Mouse (Mus musculus) MEL (cell line): ENCODE data around the gene Wasf2. TPM values are rescaled to one million over a fixed set of nuclear protein-coding genes. Genes with fewer than 3 reads are reported as not detected.
A peak's percentile ranks its signal among the peaks of the same experiment; 100 is the strongest.

ENCODE experiments used
- DNase-seq: peaks from one replicate; pipeline ENCODE4 v3.0.0; 2011; ENCODE audit warnings: low read depth, low spot score
- H3K27ac ChIP-seq: 2 replicates; pipeline ENCODE4 v1.5.1; 2012; ENCODE audit warnings: low read depth, mild to moderate bottlenecking, control low read depth, low read length, moderate library complexity; ENCODE audit not compliant: control insufficient read depth
- H3K27me3 ChIP-seq, 2 experiments: fragments of 150-350 bp in 1 of 2; sonication (generic) in 1 of 2; 2 replicates each; pipeline ENCODE4 v1.6.1; 2012; ENCODE audit warnings: low read length in 2 of 2, mild to moderate bottlenecking in 2 of 2, improper control_type of control experiment in 1 of 2, moderate library complexity in 1 of 2; ENCODE audit not compliant: insufficient read depth in 2 of 2, control insufficient read depth in 1 of 2
- H3K36me3 ChIP-seq, 2 experiments: 2 replicates each; pipeline ENCODE4 v1.6.1; 2012 to 2014; ENCODE audit warnings: low read length in 2 of 2, improper control_type of control experiment in 1 of 2, inconsistent platforms in 1 of 2, mild to moderate bottlenecking in 1 of 2; ENCODE audit not compliant: insufficient read depth in 2 of 2, control insufficient read depth in 1 of 2
- H3K4me1 ChIP-seq, 2 experiments: fragments of 150-350 bp in 1 of 2; sonication (generic) in 1 of 2; 2 replicates each; pipeline ENCODE4 v1.6.1; 2012; ENCODE audit warnings: low read length in 2 of 2, improper control_type of control experiment in 1 of 2, mild to moderate bottlenecking in 1 of 2; ENCODE audit not compliant: insufficient read depth in 2 of 2, control insufficient read depth in 1 of 2
- H3K4me3 ChIP-seq, 2 experiments: fragments of 150-350 bp in 1 of 2; sonication (generic) in 1 of 2; 2 replicates each; pipeline ENCODE4 v1.5.1; 2012; ENCODE audit warnings: low read depth in 2 of 2, low read length in 2 of 2, mild to moderate bottlenecking in 2 of 2, moderate library complexity in 2 of 2, control low read depth in 1 of 2, improper control_type of control experiment in 1 of 2; ENCODE audit not compliant: control insufficient read depth in 1 of 2, insufficient read depth in 1 of 2
- H3K79me2 ChIP-seq: 2 replicates; pipeline ENCODE4 v1.6.1; 2012; ENCODE audit warnings: mild to moderate bottlenecking, low read length, moderate library complexity; ENCODE audit not compliant: control insufficient read depth, poor library complexity, insufficient read depth
- H3K9ac ChIP-seq: 2 replicates; pipeline ENCODE4 v1.6.1; 2012; ENCODE audit warnings: low read depth, mild to moderate bottlenecking, control low read depth, low read length, moderate library complexity; ENCODE audit not compliant: control insufficient read depth, poor library complexity, severe bottlenecking
- H3K9me3 ChIP-seq: fragments of 150-350 bp; sonication (generic); replicated peaks from 2 replicates; pipeline ENCODE4 v1.6.1; 2012; ENCODE audit warnings: mild to moderate bottlenecking, low read length, improper control_type of control experiment, moderate library complexity; ENCODE audit not compliant: insufficient read depth
- BHLHE40 ChIP-seq: IDR thresholded peaks from 2 replicates; pipeline ENCODE4 v1.6.1; 2012; ENCODE audit warnings: low read depth, mild to moderate bottlenecking, inconsistent platforms, low read length, improper control_type of control experiment, borderline replicate concordance
- CHD2 ChIP-seq: IDR thresholded peaks from 2 replicates; pipeline ENCODE4 v1.6.1; 2011; ENCODE audit warnings: low read length, improper control_type of control experiment
- CTCF ChIP-seq, 3 experiments: IDR thresholded peaks in 2 of 3; conservative IDR thresholded peaks in 1 of 3; 2 replicates each; pipeline ENCODE4 v1.5.1; 2011 to 2012; ENCODE audit warnings: low read length in 3 of 3, low read depth in 2 of 3, mild to moderate bottlenecking in 2 of 3, improper control_type of control experiment in 1 of 3, inconsistent platforms in 1 of 3, mixed read lengths in 1 of 3, moderate library complexity in 1 of 3; ENCODE audit not compliant: control insufficient read depth in 1 of 3, insufficient read depth in 1 of 3, poor library complexity in 1 of 3, severe bottlenecking in 1 of 3
- ELF1 ChIP-seq: IDR thresholded peaks from 2 replicates; pipeline ENCODE4 v1.6.1; 2014; ENCODE audit warnings: low read depth, mild to moderate bottlenecking, inconsistent platforms, low read length, improper control_type of control experiment, moderate library complexity
- ETS1 ChIP-seq: IDR thresholded peaks from 2 replicates; pipeline ENCODE4 v1.6.1; 2012; ENCODE audit warnings: low read depth, mild to moderate bottlenecking, inconsistent platforms, low read length, improper control_type of control experiment, moderate library complexity
- GATA1 ChIP-seq: IDR thresholded peaks from 2 replicates; pipeline ENCODE4 v1.6.1; 2011; ENCODE audit warnings: low read depth, low read length, improper control_type of control experiment
- HCFC1 ChIP-seq: IDR thresholded peaks from 2 replicates; pipeline ENCODE4 v1.6.1; 2012; ENCODE audit warnings: low read depth, mild to moderate bottlenecking, inconsistent platforms, low read length, improper control_type of control experiment, moderate library complexity
- JUND ChIP-seq: IDR thresholded peaks from 2 replicates; pipeline ENCODE4 v1.6.1; 2011; ENCODE audit warnings: low read depth, mild to moderate bottlenecking, improper control_type of control experiment, low read length
- KAT2A ChIP-seq: conservative IDR thresholded peaks from 2 replicates; pipeline ENCODE4 v1.6.1; 2012; ENCODE audit warnings: low read depth, low read length, improper control_type of control experiment, inconsistent platforms
- MAFK ChIP-seq: IDR thresholded peaks from 2 replicates; pipeline ENCODE4 v1.6.1; 2011; ENCODE audit warnings: low read depth, mild to moderate bottlenecking, low read length, improper control_type of control experiment, borderline replicate concordance
- MAX ChIP-seq: IDR thresholded peaks from 2 replicates; pipeline ENCODE4 v1.6.1; 2011; ENCODE audit warnings: low read length, improper control_type of control experiment
- MAZ ChIP-seq: IDR thresholded peaks from 2 replicates; pipeline ENCODE4 v1.6.1; 2012; ENCODE audit warnings: low read depth, mild to moderate bottlenecking, inconsistent platforms, low read length, improper control_type of control experiment
- POLR2A ChIP-seq, 2 experiments: IDR thresholded peaks; 2 replicates each; pipeline ENCODE4 v1.6.1; 2011 to 2012; ENCODE audit warnings: low read length in 2 of 2, mild to moderate bottlenecking in 2 of 2, control low read depth in 1 of 2, improper control_type of control experiment in 1 of 2, low read depth in 1 of 2, moderate library complexity in 1 of 2; ENCODE audit not compliant: control insufficient read depth in 1 of 2, insufficient read depth in 1 of 2, poor library complexity in 1 of 2
- POLR2AphosphoS2 ChIP-seq: IDR thresholded peaks from 2 replicates; pipeline ENCODE4 v1.6.1; 2011; ENCODE audit warnings: low read length, improper control_type of control experiment
- RAD21 ChIP-seq: IDR thresholded peaks from 2 replicates; pipeline ENCODE4 v1.6.1; 2011; ENCODE audit warnings: mild to moderate bottlenecking, low read depth, low read length, improper control_type of control experiment
- SIN3A ChIP-seq: IDR thresholded peaks from 2 replicates; pipeline ENCODE4 v1.6.1; 2012; ENCODE audit warnings: low read length, improper control_type of control experiment, inconsistent platforms
- SMC3 ChIP-seq: IDR thresholded peaks from 2 replicates; pipeline ENCODE4 v1.6.1; 2011; ENCODE audit warnings: low read depth, low read length, improper control_type of control experiment
- TAL1 ChIP-seq: IDR thresholded peaks from 2 replicates; pipeline ENCODE4 v1.6.1; 2012; ENCODE audit warnings: mild to moderate bottlenecking, inconsistent platforms, low read length, moderate library complexity, mixed read lengths
- USF2 ChIP-seq, 2 experiments: IDR thresholded peaks; 2 replicates each; pipeline ENCODE4 v1.6.1; 2011 to 2012; ENCODE audit warnings: improper control_type of control experiment in 2 of 2, low read length in 2 of 2, borderline replicate concordance in 1 of 2, inconsistent platforms in 1 of 2, low read depth in 1 of 2, mild to moderate bottlenecking in 1 of 2; ENCODE audit not compliant: insufficient read depth in 1 of 2
- polyA plus RNA-seq, 2 experiments: library from polyadenylated mRNA; stranded (reverse) in 1 of 2; unstranded in 1 of 2; fragments of >175 nt in 1 of 2; fragments of >200 nt in 1 of 2; gene quantifications; 2 replicates each; pipeline versions ENCODE4 v1.2.1 to v1.2.4; 2012; ENCODE audit warnings: low replicate concordance in 2 of 2, low read depth in 1 of 2; ENCODE audit not compliant: insufficient read length in 2 of 2, insufficient read depth in 1 of 2, missing spikeins in 1 of 2
- total RNA-seq: library from RNA; depleted of rRNA; stranded (reverse); fragments of 300-350 nt; gene quantifications from 2 replicates; pipeline ENCODE4 v1.2.3, GENCODE M21; 2012

The Wasf2 gene
- total and polyA plus RNA-seq, 3 experiments = 16.4 to 53.7 TPM; not detected in 1

DNA sequence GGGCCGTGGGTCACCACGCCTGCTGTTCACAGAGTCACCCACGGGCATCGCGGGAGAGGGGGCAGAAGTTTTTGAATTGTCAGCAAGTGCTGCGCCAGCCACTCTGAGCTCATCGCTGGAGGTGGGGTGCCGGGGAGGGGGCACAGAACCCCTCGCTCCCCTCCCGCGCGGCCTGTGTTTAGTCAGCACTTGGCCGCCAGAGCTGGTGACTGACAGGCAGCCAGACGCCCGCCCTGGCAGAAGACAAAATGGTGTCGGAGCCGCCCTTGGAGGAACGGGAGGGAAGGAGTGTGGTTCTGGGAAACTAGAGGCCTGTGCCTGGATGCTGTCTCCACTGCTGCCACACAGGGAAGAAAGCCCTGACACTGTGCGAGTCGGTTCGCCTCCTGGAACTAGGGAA, 70.0 kb downstream of the Wasf2 start:
- Histone ChIP-seq H3K36me3 (peaks cover 0 to 2% of the 10 kb centered on the region in 2 experiments; a peak in 1 of 4 replicates), H3K9me3 (no peaks in the 10 kb centered on the region), H3K4me1 (no peaks in the 10 kb centered on the region), H3K4me3 (no peak overlapping the region), H3K9ac (no peak overlapping the region), H3K27ac (no peak overlapping the region), H3K27me3 (no peaks in the 10 kb centered on the region), H3K79me2 (no peaks in the 10 kb centered on the region)
- no peak for DNase-seq
- TF ChIP-seq RAD21 (no peak), TAL1 (no peak), MAFK (no peak), SIN3A (no peak), POLR2A (IDR thresholded peaks at IDR 0.05; ENCODE audit: control insufficient read depth in 1 of 2, insufficient read depth in 1 of 2, low read depth in 1 of 2, low read length in 2 of 2, poor library complexity in 1 of 2) (no peak), KAT2A (no peak), MAX (no peak), MAZ (no peak), ELF1 (no peak)

DNA sequence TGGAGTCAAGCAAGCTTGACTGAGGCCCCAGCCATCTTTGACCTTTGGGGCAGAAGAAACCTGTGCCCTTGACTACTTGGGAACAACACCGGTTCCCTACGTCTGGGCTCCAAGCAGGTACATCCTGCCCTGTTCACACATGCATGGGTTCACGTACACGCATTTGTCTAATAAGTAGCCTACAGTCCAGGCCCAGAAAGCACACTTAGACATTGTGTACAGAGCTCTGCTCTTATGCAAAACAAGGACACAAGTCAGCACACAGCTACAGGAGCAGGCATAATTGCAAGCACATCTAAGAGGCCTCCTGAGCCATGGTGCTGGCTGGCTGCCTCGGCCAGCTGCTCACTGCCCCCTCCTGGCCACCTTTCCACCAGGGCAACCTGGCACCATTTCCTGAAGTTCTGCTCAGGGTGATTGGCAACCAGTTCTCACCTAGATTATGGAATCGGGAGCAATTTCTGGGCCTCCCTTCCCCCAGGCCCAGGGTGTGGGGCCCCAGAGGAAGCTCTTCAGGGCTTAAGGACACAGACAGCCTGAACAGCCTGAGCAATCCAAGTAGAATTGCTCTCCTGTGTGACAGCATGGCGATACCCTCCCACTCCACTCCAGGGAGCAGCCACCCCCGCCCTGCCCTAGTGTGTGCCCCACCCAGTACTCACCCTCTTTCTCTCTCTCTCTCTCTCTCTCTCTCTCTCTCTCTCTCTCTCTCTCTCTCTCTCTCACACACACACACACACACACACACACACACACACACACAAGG, 70.9 kb downstream of the Wasf2 start:
- Histone ChIP-seq H3K79me2 (no peaks in the 10 kb centered on the region), H3K9me3 (no peaks in the 10 kb centered on the region), H3K4me1 (no peaks in the 10 kb centered on the region), H3K27ac (no peak overlapping the region), H3K27me3 (no peaks in the 10 kb centered on the region), H3K4me3 (no peak overlapping the region), H3K36me3 (no peaks in the 10 kb centered on the region), H3K9ac (no peak overlapping the region)
- DNase-seq = peak; percentile 38
- TF ChIP-seq KAT2A = no peak
- peak; percentile 33 for TF ChIP-seq RAD21
- TF ChIP-seq POLR2AphosphoS2 = peak; percentile 9; the same call in 1 of the 2 replicates
- peak; percentile 17 to 52 (median 42); a peak in 5 of 6 replicates for TF ChIP-seq CTCF (IDR thresholded peaks at IDR 0.05 in 2 of 3, conservative IDR thresholded peaks at IDR 0.05 in 1 of 3; ENCODE audit: control insufficient read depth in 1 of 3, insufficient read depth in 1 of 3, low read depth in 2 of 3, low read length in 3 of 3, poor library complexity in 1 of 3, severe bottlenecking in 1 of 3)
- TF ChIP-seq SMC3 = peak; percentile 53

DNA sequence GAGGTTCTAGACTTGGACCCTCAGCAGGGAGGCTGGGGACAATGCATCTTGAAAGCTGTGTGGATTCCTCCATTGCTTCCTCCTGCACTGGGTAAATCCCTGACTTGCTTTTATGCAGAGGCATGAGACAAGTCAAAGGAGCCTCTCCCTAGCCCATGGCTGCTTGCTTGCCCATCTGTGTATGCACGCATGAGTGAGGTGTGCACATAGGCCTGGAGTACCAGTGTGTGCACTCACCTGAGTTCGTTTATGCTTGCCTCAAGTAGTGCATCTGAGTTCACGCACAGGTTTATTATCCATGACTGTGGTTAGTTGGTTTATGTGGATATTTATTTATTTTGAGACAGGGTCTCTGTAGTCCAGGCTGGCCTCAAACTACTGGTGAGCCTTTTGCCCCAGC, 71.9 kb downstream of the Wasf2 start:
- Histone ChIP-seq H3K9ac (no peak overlapping the region), H3K79me2 (no peaks in the 10 kb centered on the region), H3K4me3 (no peak overlapping the region), H3K27me3 (no peaks in the 10 kb centered on the region), H3K4me1 (no peaks in the 10 kb centered on the region), H3K27ac (no peak overlapping the region), H3K9me3 (no peaks in the 10 kb centered on the region), H3K36me3 (no peaks in the 10 kb centered on the region)
- no peak for DNase-seq
- TF ChIP-seq ETS1 = no peak
- no peak for TF ChIP-seq CHD2
- TF ChIP-seq BHLHE40 = no peak
- TF ChIP-seq JUND = no peak
- TF ChIP-seq GATA1 = no peak
- no peak for TF ChIP-seq KAT2A
- no peak for TF ChIP-seq USF2 (IDR thresholded peaks at IDR 0.05; ENCODE audit: borderline replicate concordance in 1 of 2, insufficient read depth in 1 of 2, low read depth in 1 of 2, low read length in 2 of 2)
- TF ChIP-seq HCFC1 = no peak
- no peak for TF ChIP-seq RAD21
- TF ChIP-seq MAZ = no peak
